ENCODE assay signal across 8 mouse cellular contexts in the genomic region with DNA sequence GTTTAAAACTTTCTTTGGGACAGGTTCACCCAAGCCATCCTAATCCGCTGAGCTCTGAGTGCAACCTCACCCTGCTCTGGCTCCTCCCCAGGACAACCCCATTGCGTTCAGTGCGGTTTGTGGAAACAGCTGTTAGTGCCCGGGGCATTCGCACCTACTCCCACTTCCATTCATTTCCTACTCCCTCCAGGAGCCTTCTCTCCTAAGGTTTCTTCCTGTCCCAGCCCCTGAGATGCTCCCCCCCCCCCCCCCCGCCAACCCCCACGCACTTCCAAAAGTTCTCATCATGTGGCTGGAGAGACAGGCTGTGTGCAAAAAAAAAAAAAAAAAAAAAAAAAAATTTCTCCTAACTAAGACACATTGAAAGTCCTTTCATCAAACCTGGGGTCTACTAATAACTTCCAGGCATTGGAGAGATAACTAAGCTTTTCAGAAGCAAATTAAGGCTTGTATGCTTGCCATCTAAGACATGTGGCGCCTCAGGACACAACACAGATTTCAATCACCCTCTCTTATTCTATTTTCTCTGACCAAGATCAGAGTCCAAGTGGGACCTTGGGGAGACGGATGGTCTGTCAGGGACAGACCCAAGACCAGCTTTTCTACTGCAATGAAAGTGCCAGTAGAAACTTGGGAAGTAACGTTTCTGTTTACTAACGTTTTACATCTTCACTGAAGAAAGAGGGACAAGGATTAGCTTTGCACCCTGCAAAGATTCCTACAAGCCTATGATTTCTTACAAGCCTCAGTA. TPM values are rescaled to one million over a fixed set of nuclear protein-coding genes. Genes with fewer than 3 reads are reported as not detected.
DNase-seq lines count a peak whose midpoint lies in the region; ATAC-seq lines count a peak whose summit lies in the region.

No protein-coding gene starts in this region.

- no peak for ATAC-seq in lung, embryonic 15.5 days (ENCODE audit: borderline replicate concordance, extremely low read depth, low FRiP score, low TSS enrichment)
- ATAC-seq in embryonic facial prominence, embryonic 15.5 days (ENCODE audit: insufficient number of reproducible peaks, low FRiP score, low TSS enrichment, low read depth), result no peak
- ATAC-seq in intestine, embryonic 16.5 days, result no peak
- ATAC-seq in neural tube, embryonic 14.5 days (ENCODE audit: low read depth), result no peak

- peak overlapping the region; percentile 89 for H3K9ac ChIP-seq in lung, embryonic 15.5 days
- no peak overlapping the region for H3K9ac ChIP-seq in embryonic facial prominence, embryonic 15.5 days
- peak overlapping the region; percentile 94 for H3K9ac ChIP-seq in intestine, embryonic 16.5 days (ENCODE audit: low read depth, low read length)
- H3K9ac ChIP-seq in neural tube, embryonic 14.5 days (replicated peaks; ENCODE audit: low read depth, low read length), result peak overlapping the region; percentile 73

- peaks cover 5% of the 10 kb centered on the region; the same call in 1 of the 2 replicates for H3K36me3 ChIP-seq in lung, embryonic 15.5 days
- H3K36me3 ChIP-seq in embryonic facial prominence, embryonic 15.5 days, result no peaks in the 10 kb centered on the region
- H3K36me3 ChIP-seq in intestine, embryonic 16.5 days (ENCODE audit: control insufficient read depth, insufficient read depth, low read length), result peaks cover 4% of the 10 kb centered on the region; the same call in 1 of the 2 replicates
- H3K36me3 ChIP-seq in neural tube, embryonic 14.5 days (ENCODE audit: control insufficient read depth, insufficient read depth, low read length), result no peaks in the 10 kb centered on the region; the same call in 1 of the 2 replicates

- H3K27me3 ChIP-seq in lung, embryonic 15.5 days, result no peaks in the 10 kb centered on the region
- H3K27me3 ChIP-seq in embryonic facial prominence, embryonic 15.5 days, result no peaks in the 10 kb centered on the region
- no peaks in the 10 kb centered on the region for H3K27me3 ChIP-seq in intestine, embryonic 16.5 days (replicated peaks; ENCODE audit: control insufficient read depth, insufficient read depth, low read length)
- no peaks in the 10 kb centered on the region for H3K27me3 ChIP-seq in neural tube, embryonic 14.5 days (ENCODE audit: control insufficient read depth, insufficient read depth, low read length)

- WGBS in lung, embryonic 15.5 days, result 25% methylated on average over 11 of the region's 11 CpGs
- 20% methylated on average over 10 of the region's 11 CpGs for WGBS in embryonic facial prominence, embryonic 15.5 days
- WGBS in intestine, embryonic 16.5 days, result 30% methylated on average over 10 of the region's 11 CpGs
- 33% methylated on average over 10 of the region's 11 CpGs for WGBS in neural tube, embryonic 14.5 days

- no peaks in the 10 kb centered on the region for H3K4me1 ChIP-seq in lung, embryonic 15.5 days
- no peaks in the 10 kb centered on the region for H3K4me1 ChIP-seq in embryonic facial prominence, embryonic 15.5 days
- H3K4me1 ChIP-seq in intestine, embryonic 16.5 days (ENCODE audit: control insufficient read depth, insufficient read depth, low read length), result no peaks in the 10 kb centered on the region; the same call in 1 of the 2 replicates
- H3K4me1 ChIP-seq in neural tube, embryonic 14.5 days (ENCODE audit: control insufficient read depth, insufficient read depth, low read length), result no peaks in the 10 kb centered on the region

- no peak for DNase-seq in lung, postnatal 10 days
- no peak for DNase-seq in T-cell, adult 2 months (ENCODE audit: low spot score)
- no peak for DNase-seq in frontal cortex, postnatal 36 days (ENCODE audit: low spot score in 2 of 2)
- DNase-seq in kidney, postnatal 36 days, result no peak

- peak overlapping the region; percentile 93; the same call in 1 of the 2 replicates for H3K27ac ChIP-seq in lung, embryonic 15.5 days
- no peak overlapping the region for H3K27ac ChIP-seq in embryonic facial prominence, embryonic 15.5 days (replicated peaks)
- H3K27ac ChIP-seq in intestine, embryonic 16.5 days (ENCODE audit: low read length), result no peak overlapping the region
- H3K27ac ChIP-seq in neural tube, embryonic 14.5 days (ENCODE audit: low read depth, low read length), result no peak overlapping the region

- peak overlapping the region; percentile 81 for H3K4me3 ChIP-seq in lung, embryonic 15.5 days
- peak overlapping the region; percentile 91 for H3K4me3 ChIP-seq in embryonic facial prominence, embryonic 15.5 days (replicated peaks)
- H3K4me3 ChIP-seq in intestine, embryonic 16.5 days (ENCODE audit: low read length), result peak overlapping the region; percentile 91
- peak overlapping the region; percentile 81 for H3K4me3 ChIP-seq in neural tube, embryonic 14.5 days (ENCODE audit: low read depth, low read length)

- peak overlapping the region; percentile 69 for H3K4me2 ChIP-seq in lung, embryonic 15.5 days
- peak overlapping the region; percentile 49 for H3K4me2 ChIP-seq in embryonic facial prominence, embryonic 15.5 days (replicated peaks)
- H3K4me2 ChIP-seq in intestine, embryonic 16.5 days (ENCODE audit: low read depth, low read length), result peak overlapping the region; percentile 63
- peak overlapping the region; percentile 49 for H3K4me2 ChIP-seq in neural tube, embryonic 14.5 days (ENCODE audit: low read depth, low read length)

- H3K9me3 ChIP-seq in lung, embryonic 15.5 days, result no peaks in the 10 kb centered on the region
- no peaks in the 10 kb centered on the region for H3K9me3 ChIP-seq in embryonic facial prominence, embryonic 15.5 days (replicated peaks)
- no peaks in the 10 kb centered on the region for H3K9me3 ChIP-seq in intestine, embryonic 16.5 days (ENCODE audit: control insufficient read depth, low read length)
- no peaks in the 10 kb centered on the region for H3K9me3 ChIP-seq in neural tube, embryonic 14.5 days (ENCODE audit: control insufficient read depth, low read length)

RNA-seq across cellular contexts. Expression of a gene that starts 0.5 kb away (rescaled TPM):
- 14.7 and 16.9 TPM in 2 replicates for polyA plus RNA-seq in lung, embryonic 15.5 days (2015; fragmentation: Nextera tagmentation; extraction: Ambion mirVana)
- 9.7 and 11.3 TPM in 2 replicates for polyA plus RNA-seq in embryonic facial prominence, embryonic 15.5 days (2015; fragmentation: Nextera tagmentation; extraction: Ambion mirVana)
- 9.9 and 12.7 TPM in 2 replicates for polyA plus RNA-seq in intestine, embryonic 16.5 days (2015; fragmentation: Nextera tagmentation; extraction: Ambion mirVana)
- 7.6 and 9.3 TPM in 2 replicates for polyA plus RNA-seq in neural tube, embryonic 14.5 days (2014; fragmentation: Nextera tagmentation; extraction: Ambion mirVana)

RNA-seq across cellular contexts. Expression of a gene that starts 53.3 kb away (rescaled TPM):
- 1.1 and 1.5 TPM in 2 replicates for polyA plus RNA-seq in lung, embryonic 15.5 days (2015; fragmentation: Nextera tagmentation; extraction: Ambion mirVana)
- polyA plus RNA-seq in embryonic facial prominence, embryonic 15.5 days (2015; fragmentation: Nextera tagmentation; extraction: Ambion mirVana), result 1.6 and 2.0 TPM in 2 replicates
- 2.7 and 3.2 TPM in 2 replicates for polyA plus RNA-seq in intestine, embryonic 16.5 days (2015; fragmentation: Nextera tagmentation; extraction: Ambion mirVana)
- 13.3 and 14.0 TPM in 2 replicates for polyA plus RNA-seq in neural tube, embryonic 14.5 days (2014; fragmentation: Nextera tagmentation; extraction: Ambion mirVana)

RNA-seq across cellular contexts. Expression of a gene that starts 58.7 kb away (rescaled TPM):
- polyA plus RNA-seq in lung, embryonic 15.5 days (2015; fragmentation: Nextera tagmentation; extraction: Ambion mirVana), result not detected in 2 replicates
- 0.12 TPM in 2 replicates for polyA plus RNA-seq in embryonic facial prominence, embryonic 15.5 days (2015; fragmentation: Nextera tagmentation; extraction: Ambion mirVana)
- 8.5 and 10.3 TPM in 2 replicates for polyA plus RNA-seq in intestine, embryonic 16.5 days (2015; fragmentation: Nextera tagmentation; extraction: Ambion mirVana)
- polyA plus RNA-seq in neural tube, embryonic 14.5 days (2014; fragmentation: Nextera tagmentation; extraction: Ambion mirVana), result 0.13 and 0.28 TPM in 2 replicates
